Mouse (Mus musculus): ENCODE results near the gene Bag5.

Gene Bag5

GRCm38 (mm10) chr12:111660628-111661027, 52.4 kb downstream of the Bag5 start:
- intact Hi-C loops (cut with DNase I): no loop called here
